Mouse (Mus musculus) ovary, adult 10 weeks (tissue): ENCODE measurements around the gene 1700009N14Rik. TPM values are rescaled to one million over a fixed set of nuclear protein-coding genes. Genes with fewer than 3 reads are reported as not detected.

Source experiments
- polyA plus RNA-seq: library from polyadenylated mRNA; stranded (reverse); fragments of 350-450 nt; fragmentation: Illumina TruSeq; extraction: RNeasy Lipid Tissue Mini Kit (QIAGEN cat#74804); gene quantifications from one replicate; pipeline ENCODE4 v1.2.3, GENCODE M21; 2014

Gene 1700009N14Rik
- polyA plus RNA-seq, result not detected

DNA sequence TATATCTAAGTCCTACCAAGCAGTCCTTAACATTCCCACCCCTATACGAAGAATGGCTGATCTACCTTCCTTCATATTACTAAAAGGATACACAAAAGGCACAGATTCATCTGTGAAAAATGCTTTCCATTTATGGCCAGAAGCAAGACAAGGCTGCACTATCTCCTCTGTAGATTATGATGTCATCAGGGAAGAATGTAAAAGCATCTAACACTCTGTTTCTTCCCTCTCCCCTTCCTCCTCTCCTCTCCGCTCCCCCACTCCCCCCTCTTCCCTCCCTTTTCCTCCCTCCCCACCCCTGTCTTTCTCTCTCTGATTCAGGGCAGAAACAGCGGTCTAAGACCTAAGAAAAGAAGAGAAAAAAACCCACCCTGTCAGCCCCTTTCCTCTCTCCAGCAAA lies at the start of gene 1700009N14Rik:
TSS of gene 1700009N14Rik (plus strand) at position 227 of the 400 bp plus-strand sequence.

